28 mouse cellular contexts compared by ENCODE assay signal in genomic region chrX:48596053-48596452, GRCm38 (mm10). TPM values are rescaled to one million over a fixed set of nuclear protein-coding genes. Genes with fewer than 3 reads are reported as not detected.
DNase-seq lines count a peak whose midpoint lies in the region; ATAC-seq lines count a peak whose summit lies in the region.
"Had no signal": no experiment of that assay in that cellular context is flagged by ENCODE, and none has a peak within 500 bp of the region (broad histone marks: within the 10 kb centered on the region; RNA-seq: fewer than 3 reads in every experiment).

No protein-coding gene starts in this region.

- DNase-seq in embryonic facial prominence, embryonic 14.5 days (ENCODE audit: low spot score): peak; percentile 1
- no peak for DNase-seq in embryonic facial prominence, embryonic 10.5 days (ENCODE audit: low spot score)
- DNase-seq in ES-CJ7 (ENCODE audit: low read depth, low spot score) (peak; percentile 90), R1 (ENCODE audit: low read depth, low spot score) (peak; percentile 92), ZHBTc4 (ENCODE audit: low read depth, low spot score) (peak; percentile 83)
- no peak for DNase-seq in ovary, postnatal 36 days (ENCODE audit: low spot score)
- no peak for DNase-seq in cerebellum, postnatal 25 days
- DNase-seq: adrenal gland, adult 8-10 months; adrenal gland, postnatal 14 days; adrenal gland, postnatal 36 days; B cell, adult 2 months; cerebellum, adult 11-12 months; cerebellum, adult 2 months; cerebellum, adult 9-10 months; cerebellum, postnatal 10 days; cerebellum, postnatal 36 days; embryo, embryonic 11 days had no signal

- no peak for ATAC-seq in embryonic facial prominence, embryonic 14.5 days (ENCODE audit: low read depth)
- ATAC-seq: activated CD4-positive, CD25-positive, alpha-beta regulatory T cell, adult 4 months; CD4-positive, CD25-positive, alpha-beta regulatory T cell, adult 4 months; forebrain, embryonic 14.5 days; forebrain, embryonic 16.5 days had no signal

- H3K4me3 ChIP-seq in embryonic facial prominence, embryonic 14.5 days (ENCODE audit: low read depth, low read length): no peak overlapping the region
- no peak overlapping the region for H3K4me3 ChIP-seq in embryonic facial prominence, embryonic 10.5 days
- H3K4me3 ChIP-seq: embryonic facial prominence, embryonic 12.5 days; embryonic facial prominence, embryonic 15.5 days; erythroblast, embryonic 14.5 days; forebrain, embryonic 10.5 days; forebrain, embryonic 12.5 days had no signal

- H3K4me1 ChIP-seq in embryonic facial prominence, embryonic 14.5 days (ENCODE audit: control insufficient read depth, insufficient read depth, low read length): no peaks in the 10 kb centered on the region
- peaks cover 8% of the 10 kb centered on the region; the same call in 1 of the 2 replicates for H3K4me1 ChIP-seq in embryonic facial prominence, embryonic 10.5 days
- H3K4me1 ChIP-seq: embryonic facial prominence, embryonic 12.5 days; embryonic facial prominence, embryonic 15.5 days had no signal

- no peak overlapping the region for H3K27ac ChIP-seq in embryonic facial prominence, embryonic 14.5 days (replicated peaks; ENCODE audit: low read depth, low read length)
- H3K27ac ChIP-seq in embryonic facial prominence, embryonic 10.5 days (replicated peaks): no peak overlapping the region
- H3K27ac ChIP-seq: embryonic facial prominence, embryonic 12.5 days; embryonic facial prominence, embryonic 15.5 days; forebrain, embryonic 10.5 days; forebrain, embryonic 12.5 days had no signal

- no peaks in the 10 kb centered on the region for H3K9me3 ChIP-seq in embryonic facial prominence, embryonic 14.5 days (ENCODE audit: control insufficient read depth, low read length)
- H3K9me3 ChIP-seq in embryonic facial prominence, embryonic 10.5 days: peaks cover 2% of the 10 kb centered on the region; the same call in 1 of the 2 replicates
- H3K9me3 ChIP-seq: embryonic facial prominence, embryonic 12.5 days; embryonic facial prominence, embryonic 15.5 days; forebrain, embryonic 10.5 days; forebrain, embryonic 12.5 days; G1E had no signal

- H3K9ac ChIP-seq in embryonic facial prominence, embryonic 14.5 days (ENCODE audit: low read depth, low read length): no peak overlapping the region
- H3K9ac ChIP-seq: embryonic facial prominence, embryonic 12.5 days; embryonic facial prominence, embryonic 15.5 days; forebrain, embryonic 12.5 days had no signal

- H3K36me3 ChIP-seq in embryonic facial prominence, embryonic 14.5 days (ENCODE audit: control insufficient read depth, insufficient read depth, low read length): peaks cover 2% of the 10 kb centered on the region
- peaks cover 10% of the 10 kb centered on the region for H3K36me3 ChIP-seq in embryonic facial prominence, embryonic 10.5 days (replicated peaks)
- H3K36me3 ChIP-seq: embryonic facial prominence, embryonic 15.5 days; forebrain, embryonic 12.5 days had no signal

- WGBS in embryonic facial prominence, embryonic 14.5 days: 80% methylated on average over 7 of the region's 9 CpGs
- WGBS in embryonic facial prominence, embryonic 10.5 days: 80% methylated on average over 9 of the region's 9 CpGs

- H3K4me2 ChIP-seq in embryonic facial prominence, embryonic 14.5 days (ENCODE audit: low read depth, low read length): no peak overlapping the region
- H3K4me2 ChIP-seq: embryonic facial prominence, embryonic 12.5 days; embryonic facial prominence, embryonic 15.5 days; forebrain, embryonic 12.5 days had no signal

- no peaks in the 10 kb centered on the region for H3K27me3 ChIP-seq in embryonic facial prominence, embryonic 14.5 days (replicated peaks; ENCODE audit: control insufficient read depth, insufficient read depth, low read length)
- H3K27me3 ChIP-seq in embryonic facial prominence, embryonic 10.5 days (replicated peaks; ENCODE audit: low read depth, poor library complexity, severe bottlenecking): no peaks in the 10 kb centered on the region
- H3K27me3 ChIP-seq: CH12.LX; embryonic facial prominence, embryonic 12.5 days; embryonic facial prominence, embryonic 15.5 days; forebrain, embryonic 12.5 days had no signal

RNA-seq across cellular contexts. Expression of gene Zfp280c, which starts 1.7 kb away (rescaled TPM):
- 12.4 and 15.3 TPM in 2 replicates for polyA plus RNA-seq in embryonic facial prominence, embryonic 14.5 days (2014; fragmentation: Nextera tagmentation; extraction: Ambion mirVana)
- 19.1 and 20.8 TPM in 2 replicates for polyA plus RNA-seq in embryonic facial prominence, embryonic 10.5 days (2016; fragmentation: Nextera tagmentation; extraction: Ambion mirVana)
- polyA plus RNA-seq: erythroblast, embryonic 14.5 days had no signal

RNA-seq across cellular contexts. Expression of gene Slc25a14, which starts 27.2 kb away (rescaled TPM):
- 13.3 and 15.1 TPM in 2 replicates for polyA plus RNA-seq in embryonic facial prominence, embryonic 14.5 days (2014; fragmentation: Nextera tagmentation; extraction: Ambion mirVana)
- polyA plus RNA-seq in embryonic facial prominence, embryonic 10.5 days (2016; fragmentation: Nextera tagmentation; extraction: Ambion mirVana): 17.3 and 17.7 TPM in 2 replicates

Comparison
In these comparisons a context has a peak if more than half of its experiments do, and no peak if none do; other contexts are left out.
1. DNase-seq: peak in embryonic facial prominence, embryonic 14.5 days (single experiment), ES-CJ7 (single experiment), R1 (single experiment) and ZHBTc4 (single experiment); none in embryonic facial prominence, embryonic 10.5 days (single experiment), ovary, postnatal 36 days (single experiment) and cerebellum, postnatal 25 days (0 of 2).